Mouse (Mus musculus) CD4-positive helper T cell, adult 2 months (primary cell): Measurements from ENCODE around the gene Miip.
A peak's percentile ranks its signal among the peaks of the same experiment; 100 is the strongest.
"Not testable (repeated sequence)": the region's sequence is repeated elsewhere in the genome, so short reads cannot be mapped to it uniquely, and the experiment has no call there.

ENCODE experiments used
- DNase-seq: peaks from one replicate; pipeline ENCODE4 v3.0.0-alpha.2; 2012; ENCODE audit warnings: low read depth, missing footprints, low spot score

Gene Miip

GRCm38 (mm10) chr4:147875852-147876575 is 7.4 kb upstream of the Miip start:
- DNase-seq: peak; percentile 59

GRCm38 (mm10) chr4:147869238-147869637 is 622 bp upstream of the Miip start:
- no peak for DNase-seq

- DNase-seq: no peak
These were observed 810 bp downstream of the Miip start for GRCm38 (mm10) chr4:147867563-147868449.

- DNase-seq: not testable (repeated sequence)
These were observed 1.8 kb downstream of the Miip start for GRCm38 (mm10) chr4:147866793-147867192.

GRCm38 (mm10) chr4:147866056-147866455 is 2.6 kb downstream of the Miip start:
- no peak for DNase-seq

GRCm38 (mm10) chr4:147865651-147866050 is 3.0 kb downstream of the Miip start:
- no peak for DNase-seq

GRCm38 (mm10) chr4:147862051-147862450 is 6.6 kb downstream of the Miip start:
- DNase-seq: no peak

- no peak for DNase-seq
These were observed 17.8 kb downstream of the Miip start for GRCm38 (mm10) chr4:147850776-147851175.

GRCm38 (mm10) chr4:147848584-147848991 is 20.0 kb downstream of the Miip start:
- no peak for DNase-seq

- DNase-seq: peak; percentile 88
These were observed 20.7 kb downstream of the Miip start, which contains the start of gene Zfp933 for GRCm38 (mm10) chr4:147847614-147848583. Zfp933 (minus strand) TSS chr4:147848366.

GRCm38 (mm10) chr4:147842871-147843270 is 25.7 kb downstream of the Miip start:
- DNase-seq: no peak

GRCm38 (mm10) chr4:147839282-147839681 is 29.3 kb downstream of the Miip start:
- DNase-seq: not testable (repeated sequence)

GRCm38 (mm10) chr4:147824389-147824788 is 44.2 kb downstream of the Miip start:
- DNase-seq: no peak

GRCm38 (mm10) chr4:147821414-147821813 is 47.2 kb downstream of the Miip start:
- not testable (repeated sequence) for DNase-seq

- not testable (repeated sequence) for DNase-seq
These were observed 49.0 kb downstream of the Miip start for GRCm38 (mm10) chr4:147819659-147820058.

GRCm38 (mm10) chr4:147814592-147815167 is 53.9 kb downstream of the Miip start:
- DNase-seq: peak; percentile 73

- peak; percentile 38 for DNase-seq
These were observed 55.3 kb downstream of the Miip start for GRCm38 (mm10) chr4:147813249-147813765.
